Mouse (Mus musculus): ENCODE measurements around the gene Flrt1.

GRCm38 (mm10) chr19:7072221-7072620, 33.3 kb downstream of the Flrt1 start:
- no peak for TF ChIP-seq CTCF (IDR thresholded peaks at IDR 0.05; ENCODE audit: control insufficient read depth, insufficient read depth, low read length)
- no peak for TF ChIP-seq POLR2A (IDR thresholded peaks at IDR 0.05; ENCODE audit: borderline replicate concordance, control insufficient read depth, low read depth, low read length)

All from bone marrow, adult 2 months (tissue).